In the genomic region with DNA sequence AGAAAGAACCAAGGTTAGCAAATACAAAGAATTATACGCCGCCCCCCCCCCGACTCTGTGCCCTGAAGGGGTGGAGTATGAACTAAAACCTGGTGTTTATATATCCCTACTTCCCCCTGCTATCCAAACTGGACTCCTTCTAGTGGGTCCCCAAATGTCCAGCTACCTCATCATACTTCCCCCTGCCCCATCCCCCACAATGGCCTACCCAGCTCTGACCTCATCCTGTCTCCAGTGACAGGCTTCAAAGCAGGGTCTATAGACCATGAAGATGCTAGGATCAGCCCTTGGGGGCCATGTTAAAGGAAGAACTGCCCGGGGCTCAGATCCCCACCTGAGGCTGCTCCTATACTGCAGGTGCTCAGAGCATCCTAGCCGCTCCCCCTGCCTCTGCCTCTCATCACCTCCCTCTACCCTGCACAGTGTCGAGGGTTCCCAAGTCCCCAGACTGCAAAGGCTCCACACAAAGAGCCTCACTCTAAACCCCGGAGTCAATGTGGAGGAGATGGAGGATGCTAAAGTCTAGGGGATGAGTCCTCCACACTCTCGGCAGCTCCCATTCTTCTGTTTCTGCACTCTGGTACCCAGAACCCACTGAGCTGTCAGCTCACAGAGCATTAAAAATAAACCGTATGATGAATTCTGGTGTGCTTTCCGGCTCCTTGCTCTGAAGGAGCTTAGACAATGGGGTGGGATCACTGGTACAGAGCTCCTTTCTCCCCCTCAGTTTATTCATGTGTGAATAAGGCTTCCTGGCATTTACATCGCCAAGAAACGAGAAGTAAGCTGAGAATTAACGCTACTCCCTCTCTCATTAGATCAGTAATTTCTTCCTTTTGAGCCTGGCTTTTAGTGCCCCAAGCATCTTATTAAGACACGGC, we compare ENCODE assay signal across 15 mouse cellular contexts. TPM values are rescaled to one million over a fixed set of nuclear protein-coding genes. Genes with fewer than 3 reads are reported as not detected.
DNase-seq lines count a peak whose midpoint lies in the region; ATAC-seq lines count a peak whose summit lies in the region.
"Had no signal": no experiment of that assay in that cellular context is flagged by ENCODE, and none has a peak within 500 bp of the region (broad histone marks: within the 10 kb centered on the region; RNA-seq: fewer than 3 reads in every experiment).

No protein-coding gene starts in this region.

- no peak overlapping the region for H3K4me3 ChIP-seq in liver, embryonic 13.5 days (replicated peaks)
- no peak overlapping the region for H3K4me3 ChIP-seq in forebrain, embryonic 16.5 days (replicated peaks; ENCODE audit: low read length)
- H3K4me3 ChIP-seq in midbrain, embryonic 11.5 days (ENCODE audit: low read depth, low read length), result no peak overlapping the region

- H3K36me3 ChIP-seq in liver, embryonic 13.5 days, result no peaks in the 10 kb centered on the region
- no peaks in the 10 kb centered on the region for H3K36me3 ChIP-seq in forebrain, embryonic 16.5 days (ENCODE audit: control insufficient read depth, insufficient read depth)
- no peaks in the 10 kb centered on the region for H3K36me3 ChIP-seq in midbrain, embryonic 11.5 days (ENCODE audit: control insufficient read depth, insufficient read depth, low read length)

- WGBS in liver, embryonic 13.5 days (ENCODE audit: insufficient replicate concordance), result 75% methylated on average over 14 of the region's 14 CpGs
- WGBS in forebrain, embryonic 16.5 days, result 32% methylated on average over 14 of the region's 14 CpGs
- 47% methylated on average over 14 of the region's 14 CpGs for WGBS in midbrain, embryonic 11.5 days

- no peak overlapping the region for H3K9ac ChIP-seq in liver, embryonic 13.5 days
- H3K9ac ChIP-seq in forebrain, embryonic 16.5 days (replicated peaks; ENCODE audit: low read depth, low read length), result no peak overlapping the region
- no peak overlapping the region for H3K9ac ChIP-seq in midbrain, embryonic 11.5 days (ENCODE audit: low read length)
- H3K9ac ChIP-seq: liver, postnatal 0 days had no signal

- ATAC-seq in liver, embryonic 13.5 days (ENCODE audit: low read depth), result no peak
- ATAC-seq in forebrain, embryonic 16.5 days, result peak; percentile 47
- ATAC-seq in midbrain, embryonic 11.5 days (ENCODE audit: low FRiP score), result peak; percentile 45
- ATAC-seq in frontal cortex, adult (ENCODE audit: low TSS enrichment), result no peak
- ATAC-seq: liver, postnatal 0 days had no signal

- H3K4me1 ChIP-seq in liver, embryonic 13.5 days (replicated peaks), result peaks cover 79% of the 10 kb centered on the region
- H3K4me1 ChIP-seq in forebrain, embryonic 16.5 days (replicated peaks; ENCODE audit: control insufficient read depth, insufficient read depth, low read length), result peaks cover 16% of the 10 kb centered on the region
- peaks cover 6% of the 10 kb centered on the region; the same call in 1 of the 2 replicates for H3K4me1 ChIP-seq in midbrain, embryonic 11.5 days (ENCODE audit: control insufficient read depth, insufficient read depth, low read length)

- no peaks in the 10 kb centered on the region for H3K27me3 ChIP-seq in liver, embryonic 13.5 days
- H3K27me3 ChIP-seq in forebrain, embryonic 16.5 days (replicated peaks; ENCODE audit: control insufficient read depth, insufficient read depth, low read length), result no peaks in the 10 kb centered on the region
- H3K27me3 ChIP-seq in midbrain, embryonic 11.5 days (ENCODE audit: control insufficient read depth, insufficient read depth, low read length), result no peaks in the 10 kb centered on the region

- no peak for DNase-seq in liver, embryonic 13.5 days
- no peak for DNase-seq in liver
- peak; percentile 88 for DNase-seq in midbrain, embryonic 11.5 days (ENCODE audit: low spot score, missing footprints)
- DNase-seq in retina, postnatal 1 day, result peak; percentile 73
- DNase-seq in thymus, adult 18-20 months, result no peak
- DNase-seq in adrenal gland, adult (ENCODE audit: inconsistent age in 2 of 2, low spot score in 1 of 2), result no peak
- DNase-seq: cerebellum, adult 9-10 months; gastrocnemius, postnatal 25 days; kidney, adult 18-20 months; liver, postnatal 0 days; right cerebral cortex, postnatal 14 days; thymus, adult 2 months had no signal

- H3K4me2 ChIP-seq in liver, embryonic 13.5 days, result no peak overlapping the region
- no peak overlapping the region for H3K4me2 ChIP-seq in forebrain, embryonic 16.5 days (ENCODE audit: low read length)
- H3K4me2 ChIP-seq in midbrain, embryonic 11.5 days, result no peak overlapping the region

- H3K9me3 ChIP-seq in liver, embryonic 13.5 days (replicated peaks), result no peaks in the 10 kb centered on the region
- H3K9me3 ChIP-seq in forebrain, embryonic 16.5 days (ENCODE audit: control insufficient read depth, low read length), result no peaks in the 10 kb centered on the region
- no peaks in the 10 kb centered on the region for H3K9me3 ChIP-seq in midbrain, embryonic 11.5 days (ENCODE audit: control insufficient read depth, low read length)

- H3K27ac ChIP-seq in liver, embryonic 13.5 days, result peak overlapping the region; percentile 99
- H3K27ac ChIP-seq in forebrain, embryonic 16.5 days (ENCODE audit: low read length), result peak overlapping the region; percentile 44; the same call in 1 of the 2 replicates
- no peak overlapping the region for H3K27ac ChIP-seq in midbrain, embryonic 11.5 days (ENCODE audit: low read depth, low read length)

RNA-seq across cellular contexts. Expression of gene Mc3r, which starts 44.5 kb away (rescaled TPM):
- 0.05 TPM in 1 of 2 replicates, not detected in the other for polyA plus RNA-seq in liver, embryonic 13.5 days (2015; fragmentation: Nextera tagmentation; extraction: Ambion mirVana)
- polyA plus RNA-seq in forebrain, embryonic 16.5 days (2015; fragmentation: Nextera tagmentation; extraction: Ambion mirVana), result 0.17 and 0.20 TPM in 2 replicates
- polyA plus RNA-seq in midbrain, embryonic 11.5 days (2014; fragmentation: Nextera tagmentation; extraction: Ambion mirVana), result 0.06 TPM in 1 of 2 replicates, not detected in the other
- polyA plus RNA-seq: heart, embryonic 14.5 days; liver, postnatal 0 days; thymus, adult 2 months had no signal

RNA-seq across cellular contexts. Expression of gene Fam210b, which starts 52.6 kb away (rescaled TPM):
- 131 and 149 TPM in 2 replicates for polyA plus RNA-seq in liver, embryonic 13.5 days (2015; fragmentation: Nextera tagmentation; extraction: Ambion mirVana)
- polyA plus RNA-seq in forebrain, embryonic 16.5 days (2015; fragmentation: Nextera tagmentation; extraction: Ambion mirVana), result 77.9 and 93.9 TPM in 2 replicates
- polyA plus RNA-seq in midbrain, embryonic 11.5 days (2014; fragmentation: Nextera tagmentation; extraction: Ambion mirVana), result 32.2 and 33.0 TPM in 2 replicates

Comparison
In these comparisons a context has a peak if more than half of its experiments do, and no peak if none do; other contexts are left out.
1. ATAC-seq: peak in forebrain, embryonic 16.5 days (single experiment) and midbrain, embryonic 11.5 days (single experiment); none in liver, embryonic 13.5 days (single experiment) and frontal cortex, adult (single experiment).
2. DNase-seq: peak in midbrain, embryonic 11.5 days (single experiment) and retina, postnatal 1 day (single experiment); none in liver, embryonic 13.5 days (single experiment), liver (single experiment), thymus, adult 18-20 months (0 of 2) and adrenal gland, adult (0 of 2).